Mouse (Mus musculus) midbrain, embryonic 14.5 days (tissue): ENCODE results near the gene Xrn2. TPM values are rescaled to one million over a fixed set of nuclear protein-coding genes. Genes with fewer than 3 reads are reported as not detected.

Experiments used
- ATAC-seq: fragments of 200-750 bp; cut with Nextera tagmentation; 2 replicates; pipeline ENCODE4 v1.8.0; 2017; ENCODE audit warnings: moderate number of reproducible peaks, moderate library complexity; ENCODE audit not compliant: low FRiP score, low TSS enrichment
- DNase-seq: peaks from one replicate; pipeline ENCODE4 v3.0.0-alpha.2; 2015
- H3K27ac ChIP-seq: fragments of 300-500 bp; sonication (generic); replicated peaks from 2 replicates; pipeline ENCODE4 v1.5.1; 2014; ENCODE audit warnings: mild to moderate bottlenecking, low read depth, low read length, moderate library complexity
- H3K27me3 ChIP-seq: fragments of 300-500 bp; sonication (generic); 2 replicates; pipeline ENCODE4 v1.6.1; 2014; ENCODE audit warnings: low read length, control low read depth, mixed read lengths; ENCODE audit not compliant: control insufficient read depth, insufficient read depth
- H3K36me3 ChIP-seq: fragments of 300-500 bp; sonication (generic); 2 replicates; pipeline ENCODE4 v1.6.1; 2014; ENCODE audit warnings: low read length, control low read depth; ENCODE audit not compliant: control insufficient read depth, insufficient read depth
- H3K4me1 ChIP-seq: fragments of 300-500 bp; sonication (generic); 2 replicates; pipeline ENCODE4 v1.6.1; 2014; ENCODE audit warnings: mild to moderate bottlenecking, antibody characterized with exemption, low read length, control low read depth; ENCODE audit not compliant: control insufficient read depth, insufficient read depth
- H3K4me2 ChIP-seq: fragments of 300-500 bp; sonication (generic); 2 replicates; pipeline ENCODE4 v1.6.1; 2014; ENCODE audit warnings: mild to moderate bottlenecking, low read length, moderate library complexity
- H3K4me3 ChIP-seq: fragments of 300-500 bp; sonication (generic); replicated peaks from 2 replicates; pipeline ENCODE4 v1.5.1; 2014; ENCODE audit warnings: low read depth, low read length
- H3K9ac ChIP-seq: fragments of 300-500 bp; sonication (generic); replicated peaks from 2 replicates; pipeline ENCODE4 v1.6.1; 2014; ENCODE audit warnings: mild to moderate bottlenecking, low read length, moderate library complexity
- H3K9me3 ChIP-seq: fragments of 300-500 bp; sonication (generic); 2 replicates; pipeline ENCODE4 v1.6.1; 2016; ENCODE audit warnings: low read length, control low read depth, mixed read lengths; ENCODE audit not compliant: control insufficient read depth
- WGBS: fragments of 180-500 bp; shearing (Covaris S2); extraction: QIAGEN DNeasy Blood & Tissue Kit; methylation state at CpG from one replicate; pipeline ENCODE4 v1.1.7; 2014; 5-methylcytosine and 5-hydroxymethylcytosine counted together
- polyA plus RNA-seq: library from polyadenylated mRNA; unstranded; fragments of >200 nt; fragmentation: Nextera tagmentation; extraction: Ambion mirVana; gene quantifications from 2 replicates; pipeline ENCODE4 v1.2.1, GENCODE M21; 2014

The Xrn2 gene
- 77.5 and 93.9 TPM in 2 replicates for polyA plus RNA-seq

DNA sequence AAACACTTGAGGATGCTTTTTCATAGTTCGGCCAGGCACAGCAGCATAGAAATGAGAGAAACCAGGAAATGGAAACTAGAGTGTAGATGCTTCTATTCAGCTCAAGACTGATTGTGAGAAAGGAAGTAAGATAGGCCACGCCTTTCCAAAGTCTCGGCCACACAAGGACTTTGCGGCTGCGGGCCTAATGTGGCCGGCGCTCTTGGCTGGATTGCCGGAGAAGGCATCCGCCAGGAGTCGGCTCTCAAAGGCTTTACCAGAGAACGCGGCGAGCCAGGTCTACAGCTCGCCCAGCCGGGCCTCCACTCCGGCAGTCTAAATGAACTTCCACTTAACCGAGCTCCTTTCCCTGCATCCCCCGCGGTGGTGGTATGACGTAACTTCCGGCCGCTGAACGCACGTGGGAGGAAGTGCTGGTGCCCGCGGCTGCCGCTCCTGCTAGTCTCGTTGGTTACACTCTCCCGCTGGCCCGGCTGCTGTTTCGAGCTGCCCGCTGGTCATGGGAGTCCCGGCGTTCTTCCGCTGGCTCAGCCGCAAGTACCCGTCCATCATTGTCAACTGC lies at the start of gene Xrn2:
Gene Xrn2 (plus strand): TSS at position 374 of the 562 bp plus-strand sequence.
- no peaks in the 10 kb centered on the region for H3K9me3 ChIP-seq
- peak within 1 kb of the TSS; percentile 75 for H3K4me3 ChIP-seq
- H3K27ac ChIP-seq, result peak within 1 kb of the TSS; percentile 94
- peak; percentile 96 for ATAC-seq
- DNase-seq, result peak; percentile 98
- H3K27me3 ChIP-seq, result no peaks in the 10 kb centered on the region
- H3K36me3 ChIP-seq, result no peaks in the 10 kb centered on the region
- H3K4me1 ChIP-seq, result peaks cover 19% of the 10 kb centered on the region
- WGBS, result under 1% methylated on average over 37 of the region's 37 CpGs
- peak within 1 kb of the TSS; percentile 87 for H3K9ac ChIP-seq
- peak within 1 kb of the TSS; percentile 63 for H3K4me2 ChIP-seq

DNA sequence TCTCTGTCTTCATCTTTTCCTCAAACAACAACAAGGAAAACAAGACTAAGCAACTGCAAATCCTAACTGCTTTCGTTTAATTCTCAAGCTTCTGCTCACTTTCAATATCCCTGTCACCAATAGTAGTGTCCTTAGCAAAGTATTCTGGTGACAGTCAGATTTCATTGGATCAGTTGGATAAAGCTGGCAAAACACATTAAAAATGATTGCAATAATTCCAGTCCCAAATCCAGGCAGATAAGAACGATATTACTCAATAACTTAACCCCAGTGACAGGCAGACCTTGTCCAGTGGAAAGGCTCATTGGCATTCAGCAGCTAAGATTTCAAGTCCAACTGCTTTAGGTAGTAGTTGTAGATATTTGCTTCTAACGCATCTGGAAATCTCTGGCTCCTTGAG lies 37.8 kb upstream of the Xrn2 start:
- H3K27ac ChIP-seq, result no peak overlapping the region
- no peaks in the 10 kb centered on the region for H3K27me3 ChIP-seq
- ATAC-seq (no peak), DNase-seq (no peak)
- no peaks in the 10 kb centered on the region for H3K4me1 ChIP-seq
- WGBS, result 92% methylated on average over 3 of the region's 3 CpGs
- no peaks in the 10 kb centered on the region for H3K9me3 ChIP-seq
- no peak overlapping the region for H3K4me2 ChIP-seq
- no peak overlapping the region for H3K4me3 ChIP-seq
- no peak overlapping the region for H3K9ac ChIP-seq
- H3K36me3 ChIP-seq, result no peaks in the 10 kb centered on the region

DNA sequence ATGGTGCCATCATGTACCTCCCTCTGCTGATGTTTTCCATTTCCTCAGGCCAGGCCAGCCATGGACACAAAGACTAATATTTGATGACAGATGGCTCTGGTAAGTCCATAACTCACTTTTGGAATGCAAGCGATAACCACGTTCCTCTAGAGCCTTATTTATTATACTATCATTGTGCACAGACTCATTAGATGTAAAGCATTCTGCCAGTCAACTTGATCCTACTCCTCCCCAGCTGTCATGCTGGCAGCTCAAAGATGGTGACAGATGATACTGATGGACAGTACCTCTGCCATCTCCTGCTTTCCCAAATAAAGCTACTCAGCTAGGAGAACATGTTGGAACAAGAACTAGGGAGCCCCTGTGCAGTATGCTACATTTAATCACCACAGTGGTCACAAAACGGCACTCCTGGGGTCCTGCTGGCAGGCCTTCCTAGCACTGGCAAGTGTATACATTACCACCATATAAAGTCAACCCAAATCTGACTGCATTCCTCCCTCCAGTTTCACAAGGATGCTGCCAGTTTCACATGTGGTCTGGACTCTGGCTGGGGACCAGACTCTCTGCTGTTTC lies 37.3 kb upstream of the Xrn2 start:
- DNase-seq, result no peak
- H3K27ac ChIP-seq, result no peak overlapping the region
- H3K27me3 ChIP-seq, result no peaks in the 10 kb centered on the region
- H3K4me2 ChIP-seq, result no peak overlapping the region
- no peaks in the 10 kb centered on the region for H3K9me3 ChIP-seq
- no peaks in the 10 kb centered on the region for H3K4me1 ChIP-seq
- no peak for ATAC-seq
- H3K36me3 ChIP-seq, result no peaks in the 10 kb centered on the region
- H3K4me3 ChIP-seq, result no peak overlapping the region
- WGBS, result 77% methylated on average over 3 of the region's 3 CpGs
- H3K9ac ChIP-seq, result no peak overlapping the region

DNA sequence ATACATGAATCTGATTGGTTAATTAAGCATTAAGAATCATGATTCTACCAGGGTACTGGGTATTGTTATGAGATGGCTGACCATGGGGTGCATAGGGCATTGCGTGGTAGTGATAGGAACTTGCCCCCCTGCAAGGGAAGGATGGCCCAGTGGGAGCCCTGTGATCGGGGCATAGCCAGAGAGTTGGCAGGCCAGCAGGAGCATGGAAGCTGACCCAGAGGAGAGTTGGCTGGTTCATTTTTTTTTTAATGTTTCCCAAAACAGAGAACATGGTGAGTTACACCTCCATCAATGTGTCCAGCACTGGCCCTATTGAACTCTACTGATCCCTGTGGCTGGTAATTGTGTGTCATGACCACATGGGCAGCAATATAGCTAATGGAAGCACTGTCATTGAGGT lies 30.0 kb upstream of the Xrn2 start:
- H3K9ac ChIP-seq, result no peak overlapping the region
- DNase-seq (no peak), ATAC-seq (no peak)
- H3K9me3 ChIP-seq, result no peaks in the 10 kb centered on the region
- H3K4me3 ChIP-seq, result no peak overlapping the region
- no peak overlapping the region for H3K4me2 ChIP-seq
- no peaks in the 10 kb centered on the region for H3K4me1 ChIP-seq
- H3K36me3 ChIP-seq, result no peaks in the 10 kb centered on the region
- H3K27me3 ChIP-seq, result no peaks in the 10 kb centered on the region
- WGBS, result 95% methylated on average over 2 of the region's 2 CpGs
- no peak overlapping the region for H3K27ac ChIP-seq

DNA sequence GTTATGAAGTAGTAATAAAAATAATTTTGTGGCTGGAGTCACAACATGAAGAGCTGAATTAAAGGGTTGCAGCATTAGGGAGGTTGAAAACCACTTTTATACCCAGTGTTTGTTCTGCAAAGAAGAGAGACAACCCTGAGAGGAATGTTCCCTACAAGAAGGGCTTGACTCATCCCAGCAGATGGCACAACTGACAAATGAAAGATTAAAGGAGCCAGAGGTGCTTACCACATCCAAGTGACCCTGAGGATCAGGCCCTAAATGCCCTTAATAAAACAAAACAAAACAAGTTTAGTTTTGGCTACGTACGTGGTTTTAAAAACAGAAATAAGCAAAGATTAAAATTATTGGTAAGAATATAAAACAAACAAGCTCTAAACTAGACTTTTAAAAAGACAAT lies 28.0 kb upstream of the Xrn2 start:
- no peak for ATAC-seq
- Histone ChIP-seq H3K9me3 (no peaks in the 10 kb centered on the region), H3K27ac (no peak overlapping the region), H3K4me3 (no peak overlapping the region), H3K27me3 (no peaks in the 10 kb centered on the region), H3K4me2 (no peak overlapping the region), H3K36me3 (no peaks in the 10 kb centered on the region), H3K9ac (no peak overlapping the region), H3K4me1 (no peaks in the 10 kb centered on the region)
- no peak for DNase-seq
- 97% methylated on average over 2 of the region's 2 CpGs for WGBS

DNA sequence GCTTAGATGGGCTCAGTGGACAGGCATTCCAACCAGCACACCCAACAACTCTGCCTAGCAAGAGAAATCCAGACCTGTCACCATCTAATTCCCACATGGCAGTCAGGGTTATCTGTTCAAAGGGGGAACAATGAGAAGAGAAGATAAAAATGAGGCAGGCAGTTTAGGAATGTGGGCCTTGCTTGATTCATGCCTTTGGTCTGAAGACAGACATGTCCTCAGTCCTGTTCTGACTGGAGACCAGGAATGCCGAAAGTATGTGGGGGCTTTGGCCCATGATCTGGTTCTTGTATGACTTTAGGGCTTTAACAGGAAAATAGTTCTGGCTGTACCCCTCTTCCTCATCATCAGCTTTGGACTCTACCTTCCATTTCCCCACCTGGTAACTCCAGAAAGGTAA lies 27.0 kb upstream of the Xrn2 start:
- 92% methylated on average over 1 of the region's 1 CpGs for WGBS
- no peak for DNase-seq
- Histone ChIP-seq H3K9ac (no peak overlapping the region), H3K36me3 (no peaks in the 10 kb centered on the region), H3K9me3 (no peaks in the 10 kb centered on the region), H3K4me1 (no peaks in the 10 kb centered on the region), H3K27ac (no peak overlapping the region), H3K4me3 (no peak overlapping the region), H3K27me3 (no peaks in the 10 kb centered on the region), H3K4me2 (no peak overlapping the region)
- ATAC-seq, result no peak

DNA sequence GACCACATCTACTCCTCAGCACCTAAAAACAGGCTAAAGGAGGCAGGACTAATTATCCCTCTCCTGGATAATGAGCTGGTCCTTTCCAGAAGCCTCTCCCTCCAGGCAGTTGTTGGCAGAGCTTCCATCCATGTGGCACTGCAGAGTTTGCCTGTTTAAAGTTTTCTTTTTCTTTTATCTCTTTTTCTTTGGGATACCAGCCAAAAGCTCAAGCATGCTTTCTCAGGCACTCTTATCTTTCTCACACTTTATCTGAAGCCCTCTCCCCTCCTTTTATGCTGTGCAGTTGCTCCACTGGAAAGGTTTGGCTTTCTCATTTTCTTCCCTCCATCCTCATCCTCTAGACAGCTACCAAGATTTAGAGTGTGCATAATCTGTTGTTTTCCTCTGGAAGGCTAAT lies 26.4 kb upstream of the Xrn2 start:
- ATAC-seq, result no peak
- Histone ChIP-seq H3K27me3 (no peaks in the 10 kb centered on the region), H3K27ac (no peak overlapping the region), H3K9ac (no peak overlapping the region), H3K4me2 (no peak overlapping the region), H3K4me3 (no peak overlapping the region), H3K4me1 (no peaks in the 10 kb centered on the region), H3K9me3 (no peaks in the 10 kb centered on the region), H3K36me3 (no peaks in the 10 kb centered on the region)
- no peak for DNase-seq

DNA sequence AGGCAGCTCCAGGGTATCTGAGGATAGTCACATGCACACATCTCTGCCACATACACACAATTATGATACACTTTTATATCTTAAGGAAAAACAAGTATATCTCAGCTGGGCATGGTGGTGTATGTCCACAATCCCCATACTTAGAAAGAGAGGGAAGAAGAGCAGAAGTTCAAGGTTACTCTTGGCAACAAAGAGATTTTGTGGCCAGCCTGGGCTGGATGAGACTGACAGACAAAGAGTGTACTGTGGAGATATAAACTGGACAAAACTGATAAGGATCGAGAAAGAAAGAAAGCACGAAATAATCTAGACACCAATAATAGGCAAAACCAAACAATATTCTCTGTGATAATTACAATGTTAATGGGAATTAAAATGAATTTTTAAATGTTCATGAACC lies 5.5 kb upstream of the Xrn2 start:
- no peak overlapping the region for H3K9ac ChIP-seq
- H3K27ac ChIP-seq, result no peak overlapping the region
- WGBS, result 86% methylated on average over 2 of the region's 2 CpGs
- no peak overlapping the region for H3K4me3 ChIP-seq
- H3K4me1 ChIP-seq, result peaks cover 8% of the 10 kb centered on the region; the same call in 1 of the 2 replicates
- DNase-seq, result no peak
- H3K27me3 ChIP-seq, result no peaks in the 10 kb centered on the region
- H3K9me3 ChIP-seq, result no peaks in the 10 kb centered on the region
- no peak for ATAC-seq
- no peaks in the 10 kb centered on the region for H3K36me3 ChIP-seq
- H3K4me2 ChIP-seq, result no peak overlapping the region

DNA sequence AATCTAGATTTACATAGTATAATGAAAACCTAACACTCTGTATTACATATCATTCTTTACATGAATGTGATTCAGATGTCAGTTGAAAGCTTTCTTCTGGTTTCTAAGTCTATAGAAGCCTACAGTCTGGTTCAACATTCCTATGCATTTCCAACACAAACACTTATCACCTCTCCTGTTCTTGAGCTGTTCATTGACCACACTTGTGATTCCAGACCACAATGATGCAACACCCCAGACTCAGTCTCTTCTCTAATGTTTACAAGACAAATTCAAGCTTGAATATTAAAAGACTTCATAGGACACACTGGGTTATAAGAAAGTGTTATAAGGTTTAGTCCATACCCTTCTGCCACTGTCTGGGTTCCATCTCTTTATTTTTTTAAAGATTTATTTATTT lies 3.7 kb upstream of the Xrn2 start:
- Histone ChIP-seq H3K4me2 (no peak overlapping the region), H3K9me3 (no peaks in the 10 kb centered on the region), H3K27me3 (no peaks in the 10 kb centered on the region), H3K9ac (no peak overlapping the region), H3K4me3 (no peak overlapping the region), H3K4me1 (peaks cover 11% of the 10 kb centered on the region), H3K27ac (no peak overlapping the region), H3K36me3 (no peaks in the 10 kb centered on the region)
- ATAC-seq (no peak), DNase-seq (no peak)
